ENCODE assay signal across 8 mouse cellular contexts in the genomic region with DNA sequence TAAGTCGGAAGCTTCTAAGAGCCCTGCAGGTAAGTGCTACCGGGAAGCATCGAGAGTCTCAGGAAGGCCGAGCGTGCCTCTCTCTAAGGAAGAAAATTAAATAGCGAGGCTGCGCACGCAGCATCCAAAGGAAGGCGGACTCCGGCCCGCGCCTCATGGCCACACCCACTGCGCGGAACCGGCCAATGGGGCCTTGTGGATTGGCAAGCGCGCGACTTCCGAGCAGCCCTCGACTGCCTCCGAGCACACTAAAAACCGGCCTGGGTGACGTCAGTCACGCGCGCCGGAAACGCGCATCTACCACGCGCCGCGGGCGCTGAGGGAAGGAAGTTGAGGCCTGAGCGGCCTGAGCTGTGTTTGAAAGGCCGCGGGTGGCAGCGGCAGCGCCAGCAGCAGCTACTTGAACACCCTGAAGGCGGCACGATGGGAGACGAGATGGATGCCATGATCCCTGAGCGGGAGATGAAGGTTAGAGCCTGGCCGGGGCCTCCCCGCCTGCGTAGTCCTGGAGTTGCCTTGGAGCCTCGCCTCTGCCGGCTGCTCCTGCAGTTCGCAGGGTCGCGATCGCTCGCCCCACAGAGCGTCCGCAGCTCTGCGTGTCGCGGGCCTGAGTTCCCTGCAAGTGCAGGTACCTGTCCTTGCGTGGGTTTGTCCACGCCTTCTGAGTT. TPM values are rescaled to one million over a fixed set of nuclear protein-coding genes. Genes with fewer than 3 reads are reported as not detected.
DNase-seq lines count a peak whose midpoint lies in the region; ATAC-seq and TF ChIP-seq lines count a peak whose summit lies in the region.

A gene (plus strand): TSS at position 296 of the 668 bp plus-strand sequence.

- WGBS in forebrain, embryonic 13.5 days, result under 1% methylated on average over 60 of the region's 60 CpGs
- under 1% methylated on average over 60 of the region's 60 CpGs for WGBS in large intestine, adult 2 months
- WGBS in liver, postnatal 0 days (ENCODE audit: insufficient replicate concordance), result under 1% methylated on average over 59 of the region's 60 CpGs
- WGBS in neural tube, embryonic 14.5 days, result under 1% methylated on average over 60 of the region's 60 CpGs

- no peak for TF ChIP-seq CTCF in ES-Bruce4 (IDR thresholded peaks at IDR 0.05; ENCODE audit: low read depth, low read length)
- TF ChIP-seq CTCF in liver, postnatal 0 days (IDR thresholded peaks at IDR 0.05; ENCODE audit: low read depth), result no peak

- ATAC-seq in cerebellum, adult (ENCODE audit: insufficient number of reproducible peaks, low FRiP score, low TSS enrichment), result peak; percentile 98
- peak; percentile 100 for ATAC-seq in forebrain, embryonic 13.5 days
- ATAC-seq in liver, postnatal 0 days, result peak; percentile 100
- peak; percentile 99 for ATAC-seq in neural tube, embryonic 14.5 days (ENCODE audit: low read depth)

- H3K9ac ChIP-seq in ES-Bruce4 (ENCODE audit: low read depth, poor library complexity, severe bottlenecking), result peak within 1 kb of the TSS; percentile 88
- H3K9ac ChIP-seq in forebrain, embryonic 13.5 days, result peak within 1 kb of the TSS; percentile 91
- peak within 1 kb of the TSS; percentile 98 for H3K9ac ChIP-seq in liver, postnatal 0 days (replicated peaks)
- H3K9ac ChIP-seq in neural tube, embryonic 14.5 days (replicated peaks; ENCODE audit: low read depth, low read length), result peak within 1 kb of the TSS; percentile 78

- no peak within 1 kb of the TSS for H3K27ac ChIP-seq in ES-Bruce4 (ENCODE audit: insufficient read depth, low read length)
- peak within 1 kb of the TSS; percentile 74 for H3K27ac ChIP-seq in forebrain, embryonic 13.5 days
- H3K27ac ChIP-seq in liver, postnatal 0 days (ENCODE audit: low read depth), result peak within 1 kb of the TSS; percentile 78
- H3K27ac ChIP-seq in neural tube, embryonic 14.5 days (ENCODE audit: low read depth, low read length), result peak within 1 kb of the TSS; percentile 78

- peak within 1 kb of the TSS; percentile 97 for H3K4me2 ChIP-seq in forebrain, embryonic 13.5 days
- H3K4me2 ChIP-seq in liver, postnatal 0 days (ENCODE audit: low read depth, low read length), result peak within 1 kb of the TSS; percentile 77
- peak within 1 kb of the TSS; percentile 64 for H3K4me2 ChIP-seq in neural tube, embryonic 14.5 days (ENCODE audit: low read depth, low read length)

- intact Hi-C loops in heart, postnatal 10 days (cut with DNase I), result no loop called here

- no peaks in the 10 kb centered on the region for H3K27me3 ChIP-seq in ES-Bruce4 (ENCODE audit: control insufficient read depth, insufficient read depth, low read length, poor library complexity, severe bottlenecking)
- H3K27me3 ChIP-seq in forebrain, embryonic 13.5 days, result no peaks in the 10 kb centered on the region
- no peaks in the 10 kb centered on the region for H3K27me3 ChIP-seq in liver, postnatal 0 days (ENCODE audit: insufficient read depth, low read length)
- no peaks in the 10 kb centered on the region; the same call in 1 of the 2 replicates for H3K27me3 ChIP-seq in neural tube, embryonic 14.5 days (ENCODE audit: control insufficient read depth, insufficient read depth, low read length)

- TF ChIP-seq EP300 in ES-Bruce4 (IDR thresholded peaks at IDR 0.05; ENCODE audit: insufficient read depth, low read depth, low read length), result 0 out of 2 replicates have a peak, but pooled peaks have one; percentile 34
- 0 out of 2 replicates have a peak, but pooled peaks have one; percentile 21 for TF ChIP-seq EP300 in liver, postnatal 0 days (IDR thresholded peaks at IDR 0.05; ENCODE audit: low read depth)

- H3K9me3 ChIP-seq in ES-Bruce4 (replicated peaks; ENCODE audit: control insufficient read depth, insufficient read depth, low read length, poor library complexity, severe bottlenecking), result no peaks in the 10 kb centered on the region
- H3K9me3 ChIP-seq in forebrain, embryonic 13.5 days (replicated peaks), result no peaks in the 10 kb centered on the region
- H3K9me3 ChIP-seq in liver, postnatal 0 days (ENCODE audit: low read length), result no peaks in the 10 kb centered on the region
- no peaks in the 10 kb centered on the region for H3K9me3 ChIP-seq in neural tube, embryonic 14.5 days (ENCODE audit: control insufficient read depth, low read length)

- no peaks in the 10 kb centered on the region for H3K4me1 ChIP-seq in ES-Bruce4 (ENCODE audit: control insufficient read depth, insufficient read depth, low read length)
- peaks cover 18% of the 10 kb centered on the region for H3K4me1 ChIP-seq in forebrain, embryonic 13.5 days
- H3K4me1 ChIP-seq in liver, postnatal 0 days (ENCODE audit: insufficient read depth), result peaks cover 13% of the 10 kb centered on the region
- H3K4me1 ChIP-seq in neural tube, embryonic 14.5 days (ENCODE audit: control insufficient read depth, insufficient read depth, low read length), result peaks cover 7% of the 10 kb centered on the region

- H3K4me3 ChIP-seq in ES-Bruce4 (ENCODE audit: low read depth, low read length), result peak within 1 kb of the TSS; percentile 94
- H3K4me3 ChIP-seq in forebrain, embryonic 13.5 days, result peak within 1 kb of the TSS; percentile 87
- H3K4me3 ChIP-seq in liver, postnatal 0 days (ENCODE audit: low read depth, low read length), result peak within 1 kb of the TSS; percentile 94
- H3K4me3 ChIP-seq in neural tube, embryonic 14.5 days (ENCODE audit: low read depth, low read length), result peak within 1 kb of the TSS; percentile 81

- no peak for TF ChIP-seq POLR2A in ES-Bruce4 (IDR thresholded peaks at IDR 0.05; ENCODE audit: insufficient read depth, low read length)

- DNase-seq in heart, postnatal 10 days, result peak; percentile 99 to 100
- peak; percentile 97 for DNase-seq in large intestine, adult 2 months (ENCODE audit: low read depth, low spot score)
- peak; percentile 99 for DNase-seq in liver, postnatal 0 days
- peak; percentile 99 for DNase-seq in testis, postnatal 10 days (ENCODE audit: low spot score)

- peaks cover 18% of the 10 kb centered on the region for H3K36me3 ChIP-seq in ES-Bruce4 (ENCODE audit: control insufficient read depth, insufficient read depth, low read length, poor library complexity, severe bottlenecking)
- peaks cover 65% of the 10 kb centered on the region for H3K36me3 ChIP-seq in forebrain, embryonic 13.5 days (ENCODE audit: poor library complexity, severe bottlenecking)
- peaks cover 27% of the 10 kb centered on the region for H3K36me3 ChIP-seq in liver, postnatal 0 days (replicated peaks; ENCODE audit: insufficient read depth, low read length)
- H3K36me3 ChIP-seq in neural tube, embryonic 14.5 days (ENCODE audit: control insufficient read depth, insufficient read depth, low read length), result peaks cover 25% of the 10 kb centered on the region

RNA-seq across cellular contexts. Expression of the gene that starts here (rescaled TPM):
- polyA plus RNA-seq in ES-Bruce4 (2011; ENCODE audit: insufficient read depth, insufficient read length, low read depth, missing spikeins), result 89.7 and 91.9 TPM in 2 replicates
- polyA plus RNA-seq in forebrain, embryonic 13.5 days (2015; fragmentation: Nextera tagmentation; extraction: Ambion mirVana), result 101 and 103 TPM in 2 replicates
- 10 to 100 TPM; 42.4 to 44.5 TPM for total RNA-seq in heart, postnatal 10 days (2021)
- polyA plus RNA-seq in large intestine, adult 2 months (2012; rRNA removed), result 32.7 and 39.2 TPM in 2 replicates
- 20.8 and 31.2 TPM in 2 replicates for polyA plus RNA-seq in liver, postnatal 0 days (2015; fragmentation: Nextera tagmentation; extraction: Ambion mirVana)
- 54.5 and 59.9 TPM in 2 replicates for polyA plus RNA-seq in neural tube, embryonic 14.5 days (2014; fragmentation: Nextera tagmentation; extraction: Ambion mirVana)
